Mouse (Mus musculus): ENCODE measurements around the gene Ssbp4.
"Not testable (repeated sequence)": the region's sequence is repeated elsewhere in the genome, so short reads cannot be mapped to it uniquely, and the experiment has no call there.

The Ssbp4 gene

GRCm38 (mm10) chr8:70594621-70595564, 13.8 kb downstream of the Ssbp4 start:
- no peak for DNase-seq (ENCODE audit: extremely low read depth, insufficient read length, low spot score)

GRCm38 (mm10) chr8:70593961-70594609, 14.6 kb downstream of the Ssbp4 start, which contains the start of gene Isyna1:
Gene Isyna1, plus strand, starts transcription at chr8:70594373.
- no peak for DNase-seq (ENCODE audit: extremely low read depth, insufficient read length, low spot score)

- no peak for DNase-seq (ENCODE audit: extremely low read depth, insufficient read length, low spot score)
These were observed 15.5 kb downstream of the Ssbp4 start for GRCm38 (mm10) chr8:70593173-70593572.

GRCm38 (mm10) chr8:70591569-70591968, 17.1 kb downstream of the Ssbp4 start:
- no peak for DNase-seq (ENCODE audit: extremely low read depth, insufficient read length, low spot score)

- DNase-seq (ENCODE audit: extremely low read depth, insufficient read length, low spot score): not testable (repeated sequence)
These were observed 20.7 kb downstream of the Ssbp4 start for GRCm38 (mm10) chr8:70587955-70588354.

- DNase-seq (ENCODE audit: extremely low read depth, insufficient read length, low spot score): peak; percentile 59
These were observed 23.4 kb downstream of the Ssbp4 start for GRCm38 (mm10) chr8:70585258-70585652.

- no peak for DNase-seq (ENCODE audit: extremely low read depth, insufficient read length, low spot score)
These were observed 23.9 kb downstream of the Ssbp4 start for GRCm38 (mm10) chr8:70584606-70585257.

GRCm38 (mm10) chr8:70583476-70584387, 24.9 kb downstream of the Ssbp4 start:
- DNase-seq (ENCODE audit: extremely low read depth, insufficient read length, low spot score): no peak

GRCm38 (mm10) chr8:70577207-70577606, 31.5 kb downstream of the Ssbp4 start:
- no peak for DNase-seq (ENCODE audit: extremely low read depth, insufficient read length, low spot score)

GRCm38 (mm10) chr8:70574915-70575314, 33.8 kb downstream of the Ssbp4 start:
- DNase-seq (ENCODE audit: extremely low read depth, insufficient read length, low spot score): no peak

GRCm38 (mm10) chr8:70574302-70574701, 34.4 kb downstream of the Ssbp4 start:
- no peak for DNase-seq (ENCODE audit: extremely low read depth, insufficient read length, low spot score)

- no peak for DNase-seq (ENCODE audit: extremely low read depth, insufficient read length, low spot score)
These were observed 37.7 kb downstream of the Ssbp4 start for GRCm38 (mm10) chr8:70570990-70571389.

GRCm38 (mm10) chr8:70570360-70570759, 38.3 kb downstream of the Ssbp4 start:
- no peak for DNase-seq (ENCODE audit: extremely low read depth, insufficient read length, low spot score)

- DNase-seq (ENCODE audit: extremely low read depth, insufficient read length, low spot score): no peak
These were observed 43.1 kb downstream of the Ssbp4 start for GRCm38 (mm10) chr8:70565561-70565960.

- DNase-seq (ENCODE audit: extremely low read depth, insufficient read length, low spot score): no peak
These were observed 43.9 kb downstream of the Ssbp4 start for GRCm38 (mm10) chr8:70564696-70565235.

- DNase-seq (ENCODE audit: extremely low read depth, insufficient read length, low spot score): no peak
These were observed 44.8 kb downstream of the Ssbp4 start for GRCm38 (mm10) chr8:70563763-70564387.

GRCm38 (mm10) chr8:70562802-70563201, 45.9 kb downstream of the Ssbp4 start:
- DNase-seq (ENCODE audit: extremely low read depth, insufficient read length, low spot score): no peak

GRCm38 (mm10) chr8:70561809-70562535, 46.7 kb downstream of the Ssbp4 start:
- DNase-seq (ENCODE audit: extremely low read depth, insufficient read length, low spot score): peak; percentile 67

GRCm38 (mm10) chr8:70561357-70561756, 47.3 kb downstream of the Ssbp4 start:
- no peak for DNase-seq (ENCODE audit: extremely low read depth, insufficient read length, low spot score)
